Mouse (Mus musculus) bone marrow, adult 2 months (tissue): ENCODE measurements around the gene Spz1.
"Not testable (repeated sequence)": the region's sequence is repeated elsewhere in the genome, so short reads cannot be mapped to it uniquely, and the experiment has no call there.

Experiments
- CTCF ChIP-seq: fragments of 200-500 bp; IDR thresholded peaks from 2 replicates; pipeline ENCODE4 v1.5.1; 2011; ENCODE audit warnings: low read length, control low read depth; ENCODE audit not compliant: control insufficient read depth, insufficient read depth
- POLR2A ChIP-seq: fragments of 200-500 bp; IDR thresholded peaks from 2 replicates; pipeline ENCODE4 v1.6.1; 2011; ENCODE audit warnings: low read depth, mild to moderate bottlenecking, control low read depth, low read length, borderline replicate concordance; ENCODE audit not compliant: control insufficient read depth

DNA sequence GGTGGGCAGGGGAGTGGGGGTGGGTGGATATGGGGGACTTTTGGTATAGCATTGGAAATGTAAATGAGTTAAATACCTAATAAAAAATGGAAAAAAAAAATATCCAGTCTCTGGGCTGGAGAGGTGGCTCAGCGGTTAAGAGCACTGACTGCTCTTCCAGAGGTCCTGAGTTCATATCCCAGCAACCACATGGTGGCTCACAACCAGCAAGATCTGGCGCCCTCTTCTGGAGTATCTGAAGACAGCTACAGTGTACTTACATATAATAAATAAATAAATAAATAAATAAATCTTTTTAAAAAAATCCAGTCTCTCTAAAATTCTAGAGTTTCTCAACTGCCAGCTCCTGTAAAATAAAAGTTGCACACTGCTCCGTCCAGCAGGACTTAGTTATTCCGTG is 29.3 kb upstream of the Spz1 start:
- TF ChIP-seq CTCF, POLR2A: not testable (repeated sequence)
